Mouse (Mus musculus) ES-E14 (cell line): ENCODE measurements around the gene Lypd6b. TPM values are rescaled to one million over a fixed set of nuclear protein-coding genes. Genes with fewer than 3 reads are reported as not detected.

Experiments
- DNase-seq: peaks from one replicate; pipeline ENCODE4 v3.0.0-alpha.2; 2013; ENCODE audit warnings: low read depth, low spot score
- H3K27ac ChIP-seq: 2 replicates; pipeline ENCODE4 v1.5.1; 2012; ENCODE audit warnings: low read depth, mild to moderate bottlenecking, low read length, moderate library complexity, mixed read lengths; ENCODE audit not compliant: poor library complexity, insufficient read depth, severe bottlenecking
- H3K36me3 ChIP-seq: 2 replicates; pipeline ENCODE4 v1.6.1; 2012; ENCODE audit warnings: mild to moderate bottlenecking, low read length, moderate library complexity, mixed read lengths; ENCODE audit not compliant: control insufficient read depth, poor library complexity, insufficient read depth, severe bottlenecking
- H3K4me1 ChIP-seq, 2 experiments: fragments of 150-350 bp in 1 of 2; sonication (generic) in 1 of 2; 2 replicates each; pipeline ENCODE4 v1.6.1; 2012; ENCODE audit warnings: low read length in 2 of 2, mild to moderate bottlenecking in 1 of 2, mixed read lengths in 1 of 2; ENCODE audit not compliant: control insufficient read depth in 2 of 2, insufficient read depth in 2 of 2, poor library complexity in 1 of 2
- H3K4me3 ChIP-seq, 2 experiments: fragments of 150-350 bp in 1 of 2; sonication (generic) in 1 of 2; 2 replicates each; pipeline ENCODE4 v1.5.1; 2012; ENCODE audit warnings: low read length in 2 of 2, low read depth in 1 of 2, mild to moderate bottlenecking in 1 of 2, mixed read lengths in 1 of 2; ENCODE audit not compliant: insufficient read depth in 1 of 2, poor library complexity in 1 of 2, severe bottlenecking in 1 of 2
- H3K9ac ChIP-seq: 2 replicates; pipeline ENCODE4 v1.6.1; 2012; ENCODE audit warnings: low read depth, mild to moderate bottlenecking, low read length, mixed read lengths; ENCODE audit not compliant: poor library complexity, insufficient read depth, severe bottlenecking
- H3K9me3 ChIP-seq: fragments of 150-350 bp; sonication (generic); 2 replicates; pipeline ENCODE4 v1.6.1; 2012; ENCODE audit warnings: low read depth, mild to moderate bottlenecking, low read length; ENCODE audit not compliant: control insufficient read depth, insufficient read depth
- CHD2 ChIP-seq: IDR thresholded peaks from 2 replicates; pipeline ENCODE4 v1.6.1; 2014; ENCODE audit warnings: mild to moderate bottlenecking, low read depth, low read length, inconsistent platforms
- HCFC1 ChIP-seq: IDR thresholded peaks from 2 replicates; pipeline ENCODE4 v1.6.1; 2012; ENCODE audit warnings: low read length, inconsistent platforms, borderline replicate concordance; ENCODE audit not compliant: insufficient read depth
- MAFK ChIP-seq: IDR thresholded peaks from 2 replicates; pipeline ENCODE4 v1.6.1; 2014; ENCODE audit warnings: mild to moderate bottlenecking, low read depth, low read length, inconsistent platforms; ENCODE audit not compliant: insufficient read depth
- ZC3H11A ChIP-seq: IDR thresholded peaks from 2 replicates; pipeline ENCODE4 v1.6.1; 2012; ENCODE audit warnings: low read depth, mild to moderate bottlenecking, inconsistent platforms, low read length, borderline replicate concordance
- ZNF384 ChIP-seq: IDR thresholded peaks from 2 replicates; pipeline ENCODE4 v1.6.1; 2012; ENCODE audit warnings: low read depth, low read length, inconsistent platforms
- in situ Hi-C, 2 experiments: fragments of 600-800 bp; cut with MboI; formaldehyde crosslinking; loops; one replicate each; pipeline ENCODE4 v1.15.1; 2025; ENCODE audit warnings: low sequenced_read_pairs in 2 of 2, inconsistent platforms in 1 of 2; ENCODE audit not compliant: unreplicated experiment in 2 of 2
- total RNA-seq: library from RNA; depleted of rRNA; stranded (reverse); fragments of 300-350 nt; gene quantifications from 2 replicates; pipeline ENCODE4 v1.2.3, GENCODE M21; 2012

The Lypd6b gene
- total RNA-seq, 1 experiment, result 0.18 TPM

- no peak for DNase-seq
- H3K9ac ChIP-seq, result no peak overlapping the region
- H3K36me3 ChIP-seq, result no peaks in the 10 kb centered on the region
- H3K9me3 ChIP-seq, result no peaks in the 10 kb centered on the region
- H3K4me1 ChIP-seq, result no peaks in the 10 kb centered on the region
- no peak overlapping the region for H3K4me3 ChIP-seq
- H3K27ac ChIP-seq, result no peak overlapping the region
- TF ChIP-seq CHD2 (no peak), MAFK (no peak), ZNF384 (no peak), HCFC1 (no peak), ZC3H11A (no peak)
- in situ Hi-C loops, result no loop called here
Measured at GRCm38 (mm10) chr2:49964899-49965298, 177.4 kb downstream of the Lypd6b start.

- DNase-seq, result no peak
- TF ChIP-seq CHD2 (no peak), HCFC1 (no peak), ZC3H11A (no peak), MAFK (no peak), ZNF384 (no peak)
Measured at GRCm38 (mm10) chr2:49967748-49968147, 180.3 kb downstream of the Lypd6b start.

GRCm38 (mm10) chr2:49970990-49971389 lies 183.5 kb downstream of the Lypd6b start:
- TF ChIP-seq ZNF384, result no peak
- no peak for TF ChIP-seq MAFK
- TF ChIP-seq ZC3H11A, result peak; percentile 64; the same call in 1 of the 2 replicates
- DNase-seq, result peak; percentile 60

More at GRCm38 (mm10) chr2:49967748-49968147, 180.3 kb downstream of the Lypd6b start:
- no peaks in the 10 kb centered on the region for H3K36me3 ChIP-seq
- H3K9ac ChIP-seq, result no peak overlapping the region
- no peaks in the 10 kb centered on the region for H3K9me3 ChIP-seq
- H3K4me3 ChIP-seq, result no peak overlapping the region
- no peak overlapping the region for H3K27ac ChIP-seq
- in situ Hi-C loops, result no loop called here
- no peaks in the 10 kb centered on the region for H3K4me1 ChIP-seq

GRCm38 (mm10) chr2:49978606-49979005 lies 191.1 kb downstream of the Lypd6b start:
- Histone ChIP-seq H3K4me1 (no peaks in the 10 kb centered on the region), H3K9me3 (no peaks in the 10 kb centered on the region), H3K36me3 (no peaks in the 10 kb centered on the region), H3K9ac (no peak overlapping the region), H3K27ac (no peak overlapping the region), H3K4me3 (no peak overlapping the region)
- TF ChIP-seq ZC3H11A (no peak), MAFK (no peak), ZNF384 (no peak), CHD2 (no peak), HCFC1 (no peak)
- no peak for DNase-seq
- in situ Hi-C loops, result no loop called here

More at GRCm38 (mm10) chr2:49970990-49971389, 183.5 kb downstream of the Lypd6b start:
- in situ Hi-C loops, result no loop called here
- Histone ChIP-seq H3K9ac (no peak overlapping the region), H3K4me3 (no peak overlapping the region), H3K4me1 (no peaks in the 10 kb centered on the region), H3K36me3 (no peaks in the 10 kb centered on the region), H3K9me3 (no peaks in the 10 kb centered on the region), H3K27ac (no peak overlapping the region)

- Histone ChIP-seq H3K36me3 (no peaks in the 10 kb centered on the region), H3K9me3 (no peaks in the 10 kb centered on the region), H3K4me3 (no peak overlapping the region), H3K9ac (no peak overlapping the region), H3K4me1 (no peaks in the 10 kb centered on the region), H3K27ac (no peak overlapping the region)
- in situ Hi-C loops, result no loop called here
- DNase-seq, result no peak
- TF ChIP-seq ZNF384 (no peak), HCFC1 (no peak), CHD2 (no peak), MAFK (no peak), ZC3H11A (no peak)
Measured at GRCm38 (mm10) chr2:49979991-49980390, 192.5 kb downstream of the Lypd6b start.
